Mouse (Mus musculus) midbrain, embryonic 11.5 days (tissue): ENCODE measurements at regions not wholly inside any gene's neighbourhood (a gene's known extent, or its start where the extent isn't known, plus 50 kb on each side); places are given as distances from the start of the nearest gene placed in this dataset.

ENCODE experiments used
- ATAC-seq: fragments of 200-750 bp; cut with Nextera tagmentation; 2 replicates; pipeline ENCODE4 v1.8.0; 2017; ENCODE audit warnings: moderate TSS enrichment, moderate library complexity; ENCODE audit not compliant: low FRiP score
- DNase-seq: peaks from one replicate; pipeline ENCODE4 v3.0.0; 2015; ENCODE audit warnings: low spot score; ENCODE audit errors: missing footprints
- H3K27ac ChIP-seq: fragments of 300-500 bp; sonication (generic); 2 replicates; pipeline ENCODE4 v1.5.1; 2014; ENCODE audit warnings: low read depth, low read length
- H3K27me3 ChIP-seq: fragments of 300-500 bp; sonication (generic); 2 replicates; pipeline ENCODE4 v1.6.1; 2014; ENCODE audit warnings: mild to moderate bottlenecking, low read length, moderate library complexity, mixed read lengths; ENCODE audit not compliant: control insufficient read depth, insufficient read depth
- H3K36me3 ChIP-seq: fragments of 300-500 bp; sonication (generic); 2 replicates; pipeline ENCODE4 v1.6.1; 2014; ENCODE audit warnings: mild to moderate bottlenecking, low read length, moderate library complexity, mixed read lengths; ENCODE audit not compliant: control insufficient read depth, insufficient read depth
- H3K4me1 ChIP-seq: fragments of 300-500 bp; sonication (generic); 2 replicates; pipeline ENCODE4 v1.6.1; 2014; ENCODE audit warnings: low read length; ENCODE audit not compliant: control insufficient read depth, insufficient read depth
- H3K4me2 ChIP-seq: fragments of 300-500 bp; sonication (generic); 2 replicates; pipeline ENCODE4 v1.6.1; 2014; ENCODE audit warnings: mild to moderate bottlenecking, moderate library complexity
- H3K4me3 ChIP-seq: fragments of 300-500 bp; sonication (generic); 2 replicates; pipeline ENCODE4 v1.5.1; 2014; ENCODE audit warnings: low read depth, low read length
- H3K9ac ChIP-seq: fragments of 300-500 bp; sonication (generic); 2 replicates; pipeline ENCODE4 v1.6.1; 2014; ENCODE audit warnings: low read length
- H3K9me3 ChIP-seq: fragments of 300-500 bp; sonication (generic); 2 replicates; pipeline ENCODE4 v1.6.1; 2016; ENCODE audit warnings: low read length; ENCODE audit not compliant: control insufficient read depth
- WGBS: fragments of 180-500 bp; shearing (Covaris S2); extraction: QIAGEN DNeasy Blood & Tissue Kit; methylation state at CpG from one replicate; pipeline ENCODE4 v1.1.7; 2014; 5-methylcytosine and 5-hydroxymethylcytosine counted together

- H3K27me3 ChIP-seq, result no peaks in the 10 kb centered on the region
- H3K36me3 ChIP-seq, result no peaks in the 10 kb centered on the region
- no peak overlapping the region for H3K4me2 ChIP-seq
- no peak overlapping the region for H3K9ac ChIP-seq
- H3K27ac ChIP-seq, result no peak overlapping the region
- WGBS, result 89% methylated on average over 6 of the region's 6 CpGs
- no peaks in the 10 kb centered on the region for H3K4me1 ChIP-seq
- H3K4me3 ChIP-seq, result no peak overlapping the region
- ATAC-seq, result no peak
- DNase-seq, result no peak
- H3K9me3 ChIP-seq, result no peaks in the 10 kb centered on the region
These were observed 219.0 kb downstream of the Sox9 start for GRCm38 (mm10) chr11:113001071-113001470.

DNA sequence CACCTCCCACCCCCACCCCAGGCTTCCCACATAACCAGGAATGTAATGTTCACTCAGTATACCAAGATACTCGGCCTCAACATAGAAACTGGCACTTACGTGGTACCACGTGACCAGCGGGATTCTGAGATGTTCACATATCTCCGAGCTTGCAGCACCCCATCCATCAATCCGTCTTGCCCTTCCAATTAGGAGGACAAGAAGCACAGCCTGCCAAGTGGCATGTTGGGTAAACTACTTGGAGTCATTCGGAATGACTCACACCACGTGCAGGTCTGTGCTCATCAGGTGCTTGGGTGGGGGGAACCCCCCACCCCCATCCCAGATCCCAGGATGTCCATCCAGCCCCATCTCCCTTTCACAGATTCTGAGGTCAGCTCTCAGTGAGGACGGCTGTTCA is 223.9 kb downstream of the Sox9 start:
- H3K27me3 ChIP-seq, result no peaks in the 10 kb centered on the region
- no peaks in the 10 kb centered on the region for H3K9me3 ChIP-seq
- H3K4me1 ChIP-seq, result no peaks in the 10 kb centered on the region
- H3K4me3 ChIP-seq, result no peak overlapping the region
- no peak for DNase-seq
- no peak overlapping the region for H3K4me2 ChIP-seq
- no peaks in the 10 kb centered on the region for H3K36me3 ChIP-seq
- H3K27ac ChIP-seq, result no peak overlapping the region
- no peak overlapping the region for H3K9ac ChIP-seq
- no peak for ATAC-seq
- 89% methylated on average over 9 of the region's 9 CpGs for WGBS

GRCm38 (mm10) chr11:113008521-113008920 is 226.5 kb downstream of the Sox9 start:
- DNase-seq (no peak), ATAC-seq (no peak)
- Histone ChIP-seq H3K4me3 (no peak overlapping the region), H3K36me3 (no peaks in the 10 kb centered on the region), H3K9ac (no peak overlapping the region), H3K27ac (no peak overlapping the region), H3K4me2 (no peak overlapping the region), H3K9me3 (no peaks in the 10 kb centered on the region), H3K4me1 (no peaks in the 10 kb centered on the region), H3K27me3 (no peaks in the 10 kb centered on the region)
- 78% methylated on average over 4 of the region's 4 CpGs for WGBS

DNA sequence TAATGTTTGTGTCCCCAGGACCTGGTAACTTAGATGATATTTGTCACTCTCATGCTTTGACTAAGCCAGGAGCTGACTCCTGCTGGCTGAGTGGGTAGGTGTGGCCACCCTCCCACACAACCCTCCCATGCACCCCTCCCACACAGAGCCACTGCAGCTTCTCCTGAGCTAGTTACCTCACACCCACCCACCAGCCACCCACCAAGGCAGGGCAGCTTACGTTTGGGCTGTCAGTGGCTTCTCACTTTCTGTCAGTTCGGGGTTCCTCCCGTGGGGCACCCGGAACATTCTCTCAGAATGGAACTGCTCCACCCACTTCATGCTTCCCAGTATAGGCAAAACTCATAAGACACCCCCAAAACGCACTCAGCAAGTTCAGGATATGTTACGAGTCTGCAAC is 227.4 kb downstream of the Sox9 start:
- DNase-seq, result no peak
- WGBS, result 92% methylated on average over 6 of the region's 6 CpGs
- no peak for ATAC-seq
- no peak overlapping the region for H3K9ac ChIP-seq
- H3K27ac ChIP-seq, result no peak overlapping the region
- H3K4me1 ChIP-seq, result no peaks in the 10 kb centered on the region
- H3K4me2 ChIP-seq, result no peak overlapping the region
- H3K27me3 ChIP-seq, result no peaks in the 10 kb centered on the region
- H3K36me3 ChIP-seq, result no peaks in the 10 kb centered on the region
- no peak overlapping the region for H3K4me3 ChIP-seq
- no peaks in the 10 kb centered on the region for H3K9me3 ChIP-seq

- no peak for DNase-seq
- Histone ChIP-seq H3K9me3 (no peaks in the 10 kb centered on the region), H3K27ac (no peak overlapping the region), H3K4me3 (no peak overlapping the region), H3K9ac (no peak overlapping the region), H3K36me3 (no peaks in the 10 kb centered on the region), H3K4me2 (no peak overlapping the region), H3K27me3 (no peaks in the 10 kb centered on the region), H3K4me1 (0 out of 2 replicates have a peak, but pooled peaks cover 3% of the 10 kb centered on the region)
- 91% methylated on average over 5 of the region's 5 CpGs for WGBS
- no peak for ATAC-seq
These were observed 228.9 kb downstream of the Sox9 start for GRCm38 (mm10) chr11:113010906-113011305.

DNA sequence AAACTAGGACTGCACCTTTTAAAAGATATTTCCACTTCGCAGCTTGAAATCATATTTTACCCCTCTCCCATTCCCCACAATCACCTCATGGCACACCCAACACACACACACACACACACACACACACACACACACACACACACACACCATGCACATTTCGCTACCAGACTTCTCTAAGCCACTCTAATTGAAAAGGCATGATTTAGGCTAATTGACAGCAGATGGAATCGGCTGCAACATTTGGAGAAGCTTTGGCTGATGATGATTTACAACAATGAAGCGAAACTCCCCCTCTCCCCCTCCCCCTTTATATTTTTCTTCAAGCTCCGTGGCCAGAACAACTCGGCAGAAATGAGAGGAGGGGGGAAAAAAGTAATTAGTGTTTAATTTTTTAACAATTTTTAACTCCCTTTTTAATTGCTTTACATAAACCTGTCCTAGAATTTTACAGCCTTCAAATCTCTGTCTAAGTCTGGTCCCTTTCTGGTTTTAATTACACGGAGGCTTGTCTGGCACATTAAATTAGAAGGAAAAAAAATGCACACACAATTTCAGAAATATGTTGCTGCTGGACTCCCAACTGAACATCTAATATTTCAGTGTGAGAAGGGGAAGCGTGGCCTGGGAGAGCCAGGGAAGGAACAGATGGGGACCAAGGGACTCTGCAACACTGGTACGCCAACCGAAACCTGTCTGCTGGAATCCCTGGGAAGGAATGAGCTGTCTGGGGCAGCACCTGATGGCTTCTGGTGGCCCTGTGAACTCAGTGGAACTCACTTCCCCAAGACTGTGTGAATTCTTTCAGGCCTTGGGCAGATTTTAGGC is 232.4 kb downstream of the Sox9 start:
- DNase-seq, result no peak
- Histone ChIP-seq H3K4me1 (peaks cover 20% of the 10 kb centered on the region), H3K9ac (no peak overlapping the region), H3K27me3 (no peaks in the 10 kb centered on the region), H3K4me3 (no peak overlapping the region), H3K27ac (no peak overlapping the region), H3K4me2 (no peak overlapping the region), H3K9me3 (no peaks in the 10 kb centered on the region), H3K36me3 (no peaks in the 10 kb centered on the region)
- WGBS, result 69% methylated on average over 10 of the region's 10 CpGs
- no peak for ATAC-seq

- Histone ChIP-seq H3K27ac (no peak overlapping the region), H3K4me2 (no peak overlapping the region), H3K4me1 (peaks cover 20% of the 10 kb centered on the region), H3K9ac (no peak overlapping the region), H3K9me3 (no peaks in the 10 kb centered on the region), H3K27me3 (no peaks in the 10 kb centered on the region), H3K4me3 (no peak overlapping the region), H3K36me3 (no peaks in the 10 kb centered on the region)
- WGBS, result 58% methylated on average over 13 of the region's 13 CpGs
- ATAC-seq (no peak), DNase-seq (no peak)
These were observed 233.8 kb downstream of the Sox9 start for GRCm38 (mm10) chr11:113015686-113016304.

GRCm38 (mm10) chr11:113016801-113017715 is 235.0 kb downstream of the Sox9 start:
- Histone ChIP-seq H3K27me3 (no peaks in the 10 kb centered on the region), H3K9me3 (no peaks in the 10 kb centered on the region), H3K4me1 (peaks cover 20% of the 10 kb centered on the region), H3K36me3 (no peaks in the 10 kb centered on the region), H3K27ac (no peak overlapping the region; the same call in 1 of the 2 replicates), H3K4me2 (no peak overlapping the region), H3K4me3 (no peak overlapping the region), H3K9ac (no peak overlapping the region)
- DNase-seq (peak; percentile 91), ATAC-seq (peak; percentile 77)
- WGBS, result 17% methylated on average over 7 of the region's 7 CpGs

- Histone ChIP-seq H3K27ac (no peak overlapping the region), H3K9me3 (no peaks in the 10 kb centered on the region; the same call in 1 of the 2 replicates), H3K4me2 (no peak overlapping the region), H3K4me3 (no peak overlapping the region), H3K36me3 (no peaks in the 10 kb centered on the region), H3K27me3 (no peaks in the 10 kb centered on the region), H3K4me1 (peaks cover 13% of the 10 kb centered on the region), H3K9ac (no peak overlapping the region)
- ATAC-seq (no peak), DNase-seq (no peak)
- 51% methylated on average over 4 of the region's 4 CpGs for WGBS
These were observed 239.5 kb downstream of the Sox9 start for GRCm38 (mm10) chr11:113021533-113021932.
